Mouse (Mus musculus) embryo, embryonic 9.5 days (tissue): Measurements from ENCODE around the gene Cmip.

Experiments used
- DNase-seq: peaks from one replicate; pipeline ENCODE4 v3.0.0-alpha.2; 2017; ENCODE audit errors: extremely low spot score

Gene Cmip

GRCm38 (mm10) chr8:117374087-117374486 is 117.2 kb downstream of the Cmip start:
- DNase-seq = no peak

- no peak for DNase-seq
Measured at GRCm38 (mm10) chr8:117376997-117377396, 120.1 kb downstream of the Cmip start.

- no peak for DNase-seq
Measured at GRCm38 (mm10) chr8:117378625-117379024, 121.8 kb downstream of the Cmip start.

GRCm38 (mm10) chr8:117379131-117379530 is 122.3 kb downstream of the Cmip start:
- peak; percentile 32 for DNase-seq

GRCm38 (mm10) chr8:117380796-117381195 is 123.9 kb downstream of the Cmip start:
- no peak for DNase-seq

GRCm38 (mm10) chr8:117386142-117386541 is 129.3 kb downstream of the Cmip start:
- DNase-seq = no peak

GRCm38 (mm10) chr8:117387642-117388041 is 130.8 kb downstream of the Cmip start:
- no peak for DNase-seq

- no peak for DNase-seq
Measured at GRCm38 (mm10) chr8:117388370-117388769, 131.5 kb downstream of the Cmip start.

GRCm38 (mm10) chr8:117393853-117394252 is 137.0 kb downstream of the Cmip start:
- no peak for DNase-seq

GRCm38 (mm10) chr8:117395055-117395454 is 138.2 kb downstream of the Cmip start:
- DNase-seq = no peak

GRCm38 (mm10) chr8:117396884-117397283 is 140.0 kb downstream of the Cmip start:
- DNase-seq = no peak

- no peak for DNase-seq
Measured at GRCm38 (mm10) chr8:117397751-117398150, 140.9 kb downstream of the Cmip start.

- no peak for DNase-seq
Measured at GRCm38 (mm10) chr8:117399229-117399628, 142.4 kb downstream of the Cmip start.

GRCm38 (mm10) chr8:117400820-117401219 is 144.0 kb downstream of the Cmip start:
- no peak for DNase-seq

- DNase-seq = no peak
Measured at GRCm38 (mm10) chr8:117401880-117402279, 145.0 kb downstream of the Cmip start.

GRCm38 (mm10) chr8:117402911-117403704 is 146.2 kb downstream of the Cmip start:
- DNase-seq = no peak

GRCm38 (mm10) chr8:117403705-117404476 is 147.0 kb downstream of the Cmip start:
- peak; percentile 26 for DNase-seq

- DNase-seq = no peak
Measured at GRCm38 (mm10) chr8:117406081-117406480, 149.2 kb downstream of the Cmip start.

GRCm38 (mm10) chr8:117408634-117409033 is 151.8 kb downstream of the Cmip start:
- no peak for DNase-seq

GRCm38 (mm10) chr8:117409056-117409455 is 152.2 kb downstream of the Cmip start:
- DNase-seq = no peak

- DNase-seq = no peak
Measured at GRCm38 (mm10) chr8:117410391-117410790, 153.5 kb downstream of the Cmip start.

GRCm38 (mm10) chr8:117410901-117411300 is 154.0 kb downstream of the Cmip start:
- no peak for DNase-seq

GRCm38 (mm10) chr8:117412232-117412631 is 155.4 kb downstream of the Cmip start:
- no peak for DNase-seq
